17 mouse cellular contexts compared by ENCODE assay signal in the genomic region with DNA sequence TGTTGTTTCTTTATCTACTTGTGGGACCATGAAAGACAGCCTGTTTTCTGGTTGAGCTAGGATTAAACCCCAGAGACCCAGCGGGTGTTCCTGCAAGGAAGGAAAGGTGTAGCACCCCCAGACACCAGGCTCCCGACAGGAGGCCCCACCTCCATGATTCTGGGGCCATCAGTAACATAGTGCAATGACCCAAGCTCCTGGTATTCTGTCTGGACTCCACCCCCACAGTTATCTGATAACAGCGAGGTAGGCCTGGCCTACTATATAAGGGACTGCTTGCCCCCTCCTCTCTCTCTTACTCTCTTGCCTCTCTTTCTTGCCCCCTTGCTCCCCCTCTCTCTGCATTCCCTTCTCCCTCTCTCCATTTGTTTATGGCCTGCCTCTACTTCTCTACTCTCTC. TPM values are rescaled to one million over a fixed set of nuclear protein-coding genes. Genes with fewer than 3 reads are reported as not detected.
DNase-seq lines count a peak whose midpoint lies in the region; ATAC-seq and TF ChIP-seq lines count a peak whose summit lies in the region.
"Had no signal": no experiment of that assay in that cellular context is flagged by ENCODE, and none has a peak within 500 bp of the region (broad histone marks: within the 10 kb centered on the region; RNA-seq: fewer than 3 reads in every experiment).

No protein-coding gene starts in this region.

- H3K4me3 ChIP-seq in kidney, postnatal 0 days (replicated peaks; ENCODE audit: low read depth, low read length): no peak overlapping the region
- no peak overlapping the region for H3K4me3 ChIP-seq in embryonic facial prominence, embryonic 14.5 days (ENCODE audit: low read depth, low read length)
- H3K4me3 ChIP-seq in liver, embryonic 15.5 days (replicated peaks): no peak overlapping the region
- H3K4me3 ChIP-seq: forebrain, embryonic 15.5 days had no signal

- H3K9ac ChIP-seq in kidney, postnatal 0 days (ENCODE audit: low read depth, low read length): no peak overlapping the region
- no peak overlapping the region for H3K9ac ChIP-seq in embryonic facial prominence, embryonic 14.5 days (ENCODE audit: low read depth, low read length)
- no peak overlapping the region for H3K9ac ChIP-seq in liver, embryonic 15.5 days
- H3K9ac ChIP-seq: forebrain, embryonic 15.5 days had no signal

- H3K4me2 ChIP-seq in kidney, postnatal 0 days (ENCODE audit: low read length): peak overlapping the region; percentile 48; the same call in 1 of the 2 replicates
- peak overlapping the region; percentile 43 for H3K4me2 ChIP-seq in embryonic facial prominence, embryonic 14.5 days (ENCODE audit: low read depth, low read length)
- H3K4me2 ChIP-seq in liver, embryonic 15.5 days: peak overlapping the region; percentile 46

- TF ChIP-seq CTCF in kidney, postnatal 0 days (IDR thresholded peaks at IDR 0.05; ENCODE audit: low read depth): no peak

- H3K36me3 ChIP-seq in kidney, postnatal 0 days (ENCODE audit: insufficient read depth, low read length): no peaks in the 10 kb centered on the region
- H3K36me3 ChIP-seq in embryonic facial prominence, embryonic 14.5 days (ENCODE audit: control insufficient read depth, insufficient read depth, low read length): no peaks in the 10 kb centered on the region
- H3K36me3 ChIP-seq in liver, embryonic 15.5 days (replicated peaks): no peaks in the 10 kb centered on the region
- H3K36me3 ChIP-seq: forebrain, embryonic 15.5 days had no signal

- peak; percentile 85 for DNase-seq in heart, adult 11 months
- no peak for DNase-seq in heart, adult 18-20 months
- no peak for DNase-seq in kidney, postnatal 0 days (ENCODE audit: low spot score)
- no peak for DNase-seq in kidney, adult 18-20 months
- DNase-seq in embryonic facial prominence, embryonic 14.5 days (ENCODE audit: low spot score): no peak
- DNase-seq in layer of hippocampus, adult 9-11 months: no peak
- no peak for DNase-seq in gastrocnemius, postnatal 4 days (ENCODE audit: low spot score in 2 of 2)
- DNase-seq: cerebellum, postnatal 10 days; kidney, adult 8-10 months; midbrain, embryonic 14.5 days; right cerebral cortex, adult 18-20 months; thymus, postnatal 14 days had no signal

- no peak overlapping the region for H3K27ac ChIP-seq in kidney, postnatal 0 days
- no peak overlapping the region for H3K27ac ChIP-seq in embryonic facial prominence, embryonic 14.5 days (replicated peaks; ENCODE audit: low read depth, low read length)
- no peak overlapping the region for H3K27ac ChIP-seq in liver, embryonic 15.5 days (replicated peaks)
- H3K27ac ChIP-seq: forebrain, embryonic 15.5 days had no signal

- peaks cover 11% of the 10 kb centered on the region; the same call in 1 of the 2 replicates for H3K4me1 ChIP-seq in kidney, postnatal 0 days (replicated peaks; ENCODE audit: insufficient read depth, low read length)
- 0 out of 2 replicates have a peak, but pooled peaks cover 4% of the 10 kb centered on the region for H3K4me1 ChIP-seq in embryonic facial prominence, embryonic 14.5 days (ENCODE audit: control insufficient read depth, insufficient read depth, low read length)
- peaks cover 13% of the 10 kb centered on the region for H3K4me1 ChIP-seq in liver, embryonic 15.5 days (replicated peaks)
- H3K4me1 ChIP-seq: forebrain, embryonic 15.5 days had no signal

- no peaks in the 10 kb centered on the region for H3K27me3 ChIP-seq in kidney, postnatal 0 days (ENCODE audit: insufficient read depth, low read length)
- H3K27me3 ChIP-seq in embryonic facial prominence, embryonic 14.5 days (replicated peaks; ENCODE audit: control insufficient read depth, insufficient read depth, low read length): no peaks in the 10 kb centered on the region
- H3K27me3 ChIP-seq in liver, embryonic 15.5 days: no peaks in the 10 kb centered on the region
- H3K27me3 ChIP-seq: forebrain, embryonic 15.5 days had no signal

- H3K9me3 ChIP-seq in kidney, postnatal 0 days (replicated peaks; ENCODE audit: low read length): no peaks in the 10 kb centered on the region
- 0 out of 2 replicates have a peak, but pooled peaks cover 2% of the 10 kb centered on the region for H3K9me3 ChIP-seq in embryonic facial prominence, embryonic 14.5 days (ENCODE audit: control insufficient read depth, low read length)
- no peaks in the 10 kb centered on the region for H3K9me3 ChIP-seq in liver, embryonic 15.5 days (replicated peaks)
- H3K9me3 ChIP-seq: forebrain, embryonic 15.5 days had no signal

- no peak for ATAC-seq in kidney, postnatal 0 days (replicated peaks; ENCODE audit: low FRiP score, low read depth)
- ATAC-seq in embryonic facial prominence, embryonic 14.5 days (ENCODE audit: low read depth): no peak
- ATAC-seq in liver, embryonic 15.5 days (ENCODE audit: insufficient read depth): no peak
- ATAC-seq: forebrain, embryonic 15.5 days had no signal

- 63% methylated on average over 3 of the region's 3 CpGs for WGBS in kidney, postnatal 0 days
- 72% methylated on average over 3 of the region's 3 CpGs for WGBS in embryonic facial prominence, embryonic 14.5 days
- WGBS in liver, embryonic 15.5 days (ENCODE audit: insufficient replicate concordance): 31% methylated on average over 3 of the region's 3 CpGs

RNA-seq across cellular contexts. Expression of a gene that starts 32.9 kb away (rescaled TPM):
- 10 to 100 TPM; 32.0 to 39.0 TPM for total RNA-seq in heart, adult 18-20 months (2021)
- polyA plus RNA-seq in kidney, postnatal 0 days (2015; fragmentation: Nextera tagmentation; extraction: Ambion mirVana): 45.0 and 46.2 TPM in 2 replicates
- polyA plus RNA-seq in embryonic facial prominence, embryonic 14.5 days (2014; fragmentation: Nextera tagmentation; extraction: Ambion mirVana): 36.4 and 37.4 TPM in 2 replicates
- polyA plus RNA-seq in liver, embryonic 15.5 days (2015; fragmentation: Nextera tagmentation; extraction: Ambion mirVana): 32.4 and 33.0 TPM in 2 replicates
- total RNA-seq in gastrocnemius, postnatal 4 days (2021): 10 to 100 TPM; 33.8 to 36.4 TPM

RNA-seq across cellular contexts. Expression of a gene that starts 42.5 kb away (rescaled TPM):
- not detected for total RNA-seq in heart, adult 18-20 months (2021)
- 0.17 and 0.22 TPM in 2 replicates for polyA plus RNA-seq in kidney, postnatal 0 days (2015; fragmentation: Nextera tagmentation; extraction: Ambion mirVana)
- polyA plus RNA-seq in embryonic facial prominence, embryonic 14.5 days (2014; fragmentation: Nextera tagmentation; extraction: Ambion mirVana): 0.29 TPM in 1 of 2 replicates, not detected in the other
- 0.03 and 0.06 TPM in 2 replicates for polyA plus RNA-seq in liver, embryonic 15.5 days (2015; fragmentation: Nextera tagmentation; extraction: Ambion mirVana)
- not detected for total RNA-seq in gastrocnemius, postnatal 4 days (2021)
- total RNA-seq: adrenal gland, postnatal 10 days had no signal
- polyA plus RNA-seq: embryonic facial prominence, embryonic 11.5 days; forebrain, embryonic 15.5 days; midbrain, embryonic 14.5 days; neural tube, embryonic 14.5 days had no signal
